Mouse (Mus musculus): ENCODE measurements around the gene Enox2. TPM values are rescaled to one million over a fixed set of nuclear protein-coding genes. Genes with fewer than 3 reads are reported as not detected.

Enox2 gene
- 0.02 and 0.03 TPM in 2 replicates for polyA plus RNA-seq (2012)

DNA sequence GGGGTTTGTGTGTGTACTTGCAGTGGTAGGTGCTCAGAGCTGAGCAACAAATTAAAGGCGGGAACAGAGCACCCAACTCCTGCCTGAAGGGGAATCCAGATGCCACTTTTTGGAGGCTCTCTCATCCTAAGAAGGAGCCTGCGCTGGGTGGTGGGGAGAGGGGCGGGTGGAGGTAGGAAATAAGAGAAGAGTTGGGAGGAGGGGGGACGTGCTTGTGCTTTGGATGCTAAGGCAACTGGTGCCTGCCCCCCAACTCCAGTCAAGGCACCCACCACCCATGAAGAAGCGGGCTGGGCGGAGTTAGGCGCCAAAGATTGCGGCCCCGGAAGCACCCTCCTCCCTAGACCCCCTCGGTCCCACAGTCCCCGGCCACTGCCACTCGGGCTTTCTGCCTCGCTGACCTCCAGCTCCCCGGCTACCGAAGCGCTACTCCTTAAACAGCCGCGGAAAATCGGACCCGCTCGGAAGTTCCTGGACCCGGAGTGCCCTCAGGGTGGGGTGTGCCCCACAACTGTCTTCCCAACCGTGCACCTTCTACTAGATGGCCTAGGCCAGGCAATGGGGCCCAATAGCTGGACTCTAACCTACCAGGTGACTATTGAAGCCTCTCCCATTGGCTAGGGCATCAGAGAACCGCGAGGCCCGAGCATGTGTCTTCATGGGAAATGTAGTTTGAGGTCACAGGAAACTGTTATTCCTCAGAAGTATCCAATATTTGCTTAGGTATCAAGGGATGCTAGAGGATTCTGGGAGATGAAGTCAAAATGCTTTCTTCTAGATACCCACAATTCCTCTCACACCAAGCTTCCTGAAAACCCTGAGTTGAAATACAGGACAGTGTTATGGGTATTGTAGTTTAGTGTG, at the start of gene Enox2:
Gene Enox2, minus strand, starts transcription at position 560 of the 864 bp plus-strand sequence.
- no peak for TF ChIP-seq TAL1 (IDR thresholded peaks at IDR 0.05; ENCODE audit: low read length)
- no peak for TF ChIP-seq GATA1 (IDR thresholded peaks at IDR 0.05; ENCODE audit: low read length)
- Histone ChIP-seq H3K4me1 (ENCODE audit: control insufficient read depth) (peaks cover 2% of the 10 kb centered on the region; the same call in 1 of the 2 replicates), H3K9me3 (ENCODE audit: control insufficient read depth, low read length) (no peaks in the 10 kb centered on the region)

DNA sequence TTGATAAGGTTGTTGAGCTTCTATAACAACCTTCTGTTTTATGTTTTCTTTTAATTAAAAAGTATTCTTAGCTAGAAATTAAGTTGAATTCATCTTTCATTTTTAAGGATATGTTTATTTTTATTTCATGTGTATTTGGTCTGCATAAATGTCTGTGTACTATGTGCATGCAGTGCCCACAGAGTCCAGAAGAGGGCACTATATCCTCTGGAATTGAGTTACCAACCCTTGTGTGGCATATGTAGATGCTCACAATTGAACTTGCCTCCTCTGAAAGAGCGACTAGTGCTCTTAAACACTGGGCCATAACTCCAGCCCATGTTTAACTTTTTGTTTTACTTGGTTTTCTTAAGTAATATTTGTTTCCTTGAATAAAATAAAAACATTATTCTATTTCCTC, 21.4 kb upstream of the Enox2 start:
- Histone ChIP-seq H3K4me1 (ENCODE audit: control insufficient read depth) (no peaks in the 10 kb centered on the region), H3K4me3 (replicated peaks) (no peak overlapping the region), H3K36me3 (ENCODE audit: control insufficient read depth) (no peaks in the 10 kb centered on the region), H3K27me3 (ENCODE audit: control insufficient read depth) (no peaks in the 10 kb centered on the region), H3K9me3 (ENCODE audit: control insufficient read depth, low read length) (no peaks in the 10 kb centered on the region)
- TF ChIP-seq TAL1 (IDR thresholded peaks at IDR 0.05; ENCODE audit: low read length) = no peak

More for the DNA sequence above, at the start of gene Enox2:
- Histone ChIP-seq H3K36me3 (ENCODE audit: control insufficient read depth) (no peaks in the 10 kb centered on the region; the same call in 1 of the 2 replicates), H3K4me3 (replicated peaks) (peak within 1 kb of the TSS; percentile 76), H3K27me3 (ENCODE audit: control insufficient read depth) (no peaks in the 10 kb centered on the region)

- Histone ChIP-seq H3K4me1 (ENCODE audit: control insufficient read depth) (no peaks in the 10 kb centered on the region), H3K4me3 (replicated peaks) (no peak overlapping the region), H3K27me3 (ENCODE audit: control insufficient read depth) (no peaks in the 10 kb centered on the region), H3K9me3 (ENCODE audit: control insufficient read depth, low read length) (no peaks in the 10 kb centered on the region), H3K36me3 (ENCODE audit: control insufficient read depth) (no peaks in the 10 kb centered on the region)
- TF ChIP-seq TAL1 (IDR thresholded peaks at IDR 0.05; ENCODE audit: low read length) = no peak
- TF ChIP-seq GATA1 (IDR thresholded peaks at IDR 0.05; ENCODE audit: low read length) = no peak
These were observed 18.6 kb upstream of the Enox2 start for GRCm38 (mm10) chrX:49306659-49307058.

DNA sequence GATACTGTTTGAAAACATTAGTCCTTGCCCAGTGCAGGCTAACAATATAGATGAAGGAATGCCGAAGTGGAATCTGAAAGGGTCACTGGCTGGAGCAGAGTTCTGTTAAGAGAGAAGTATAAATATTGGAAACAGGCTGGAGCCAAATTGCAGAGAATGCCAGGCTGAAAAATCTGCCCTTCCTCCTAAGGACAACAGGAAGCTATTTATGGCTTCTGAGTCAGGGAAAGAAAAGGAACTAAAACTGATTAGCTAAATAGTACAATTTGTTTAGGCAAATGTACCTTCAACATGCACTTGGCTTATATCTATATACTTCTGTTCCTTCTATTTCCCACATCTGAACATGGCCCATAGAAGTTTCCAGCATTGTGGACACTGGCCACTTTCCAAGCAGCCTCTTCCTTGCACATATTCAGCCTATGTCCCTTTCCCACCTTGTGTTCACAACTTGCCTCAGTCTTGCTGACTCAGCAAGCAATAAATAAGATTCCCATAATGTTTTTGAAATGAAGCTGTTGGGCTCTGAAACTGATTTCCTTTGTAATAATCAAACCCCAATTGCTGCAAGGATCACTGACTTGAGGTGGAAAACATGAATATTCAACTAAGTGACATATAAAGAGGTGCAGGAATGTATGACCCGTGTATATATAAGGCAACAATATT, 8.0 kb downstream of the Enox2 start:
- TF ChIP-seq GATA1 (IDR thresholded peaks at IDR 0.05; ENCODE audit: low read length) = no peak

GRCm38 (mm10) chrX:49273487-49274042, 14.5 kb downstream of the Enox2 start:
- Histone ChIP-seq H3K4me3 (replicated peaks) (no peak overlapping the region), H3K27me3 (ENCODE audit: control insufficient read depth) (no peaks in the 10 kb centered on the region), H3K9me3 (ENCODE audit: control insufficient read depth, low read length) (no peaks in the 10 kb centered on the region), H3K4me1 (ENCODE audit: control insufficient read depth) (no peaks in the 10 kb centered on the region), H3K36me3 (ENCODE audit: control insufficient read depth) (no peaks in the 10 kb centered on the region)
- TF ChIP-seq TAL1 (IDR thresholded peaks at IDR 0.05; ENCODE audit: low read length) (no peak), GATA1 (IDR thresholded peaks at IDR 0.05; ENCODE audit: low read length) (no peak)

More for the DNA sequence above, 8.0 kb downstream of the Enox2 start:
- no peak overlapping the region for H3K4me3 ChIP-seq (replicated peaks)
- H3K4me1 ChIP-seq (ENCODE audit: control insufficient read depth) = no peaks in the 10 kb centered on the region
- no peaks in the 10 kb centered on the region for H3K9me3 ChIP-seq (ENCODE audit: control insufficient read depth, low read length)
- H3K36me3 ChIP-seq (ENCODE audit: control insufficient read depth) = no peaks in the 10 kb centered on the region; the same call in 1 of the 2 replicates
- no peaks in the 10 kb centered on the region for H3K27me3 ChIP-seq (ENCODE audit: control insufficient read depth)

- Histone ChIP-seq H3K4me3 (replicated peaks) (no peak overlapping the region), H3K27me3 (ENCODE audit: control insufficient read depth) (no peaks in the 10 kb centered on the region), H3K4me1 (ENCODE audit: control insufficient read depth) (no peaks in the 10 kb centered on the region), H3K36me3 (ENCODE audit: control insufficient read depth) (no peaks in the 10 kb centered on the region), H3K9me3 (ENCODE audit: control insufficient read depth, low read length) (no peaks in the 10 kb centered on the region)
- TF ChIP-seq GATA1 (IDR thresholded peaks at IDR 0.05; ENCODE audit: low read length) (no peak), TAL1 (IDR thresholded peaks at IDR 0.05; ENCODE audit: low read length) (no peak)
These were observed 37.2 kb downstream of the Enox2 start for GRCm38 (mm10) chrX:49250816-49251215.

GRCm38 (mm10) chrX:49225792-49226426, 62.1 kb downstream of the Enox2 start:
- Histone ChIP-seq H3K9me3 (ENCODE audit: control insufficient read depth, low read length) (no peaks in the 10 kb centered on the region), H3K4me3 (replicated peaks) (no peak overlapping the region), H3K27me3 (ENCODE audit: control insufficient read depth) (no peaks in the 10 kb centered on the region), H3K4me1 (ENCODE audit: control insufficient read depth) (no peaks in the 10 kb centered on the region), H3K36me3 (ENCODE audit: control insufficient read depth) (no peaks in the 10 kb centered on the region)
- no peak for TF ChIP-seq GATA1 (IDR thresholded peaks at IDR 0.05; ENCODE audit: low read length)
- TF ChIP-seq TAL1 (IDR thresholded peaks at IDR 0.05; ENCODE audit: low read length) = no peak

- TF ChIP-seq GATA1 (IDR thresholded peaks at IDR 0.05; ENCODE audit: low read length) = no peak
- TF ChIP-seq TAL1 (IDR thresholded peaks at IDR 0.05; ENCODE audit: low read length) = no peak
- Histone ChIP-seq H3K9me3 (ENCODE audit: control insufficient read depth, low read length) (no peaks in the 10 kb centered on the region), H3K27me3 (ENCODE audit: control insufficient read depth) (no peaks in the 10 kb centered on the region), H3K36me3 (ENCODE audit: control insufficient read depth) (no peaks in the 10 kb centered on the region), H3K4me1 (ENCODE audit: control insufficient read depth) (no peaks in the 10 kb centered on the region), H3K4me3 (replicated peaks) (no peak overlapping the region)
These were observed 71.6 kb downstream of the Enox2 start for GRCm38 (mm10) chrX:49216422-49216821.

- Histone ChIP-seq H3K36me3 (ENCODE audit: control insufficient read depth) (no peaks in the 10 kb centered on the region), H3K9me3 (ENCODE audit: control insufficient read depth, low read length) (no peaks in the 10 kb centered on the region), H3K27me3 (ENCODE audit: control insufficient read depth) (no peaks in the 10 kb centered on the region), H3K4me1 (ENCODE audit: control insufficient read depth) (no peaks in the 10 kb centered on the region), H3K4me3 (replicated peaks) (no peak overlapping the region)
- no peak for TF ChIP-seq GATA1 (IDR thresholded peaks at IDR 0.05; ENCODE audit: low read length)
These were observed 91.7 kb downstream of the Enox2 start for GRCm38 (mm10) chrX:49196386-49196785.
